Mouse (Mus musculus): ENCODE measurements at regions not wholly inside any gene's neighbourhood (a gene's known extent, or its start where the extent isn't known, plus 50 kb on each side); places are given as distances from the start of the nearest gene placed in this dataset.

DNA sequence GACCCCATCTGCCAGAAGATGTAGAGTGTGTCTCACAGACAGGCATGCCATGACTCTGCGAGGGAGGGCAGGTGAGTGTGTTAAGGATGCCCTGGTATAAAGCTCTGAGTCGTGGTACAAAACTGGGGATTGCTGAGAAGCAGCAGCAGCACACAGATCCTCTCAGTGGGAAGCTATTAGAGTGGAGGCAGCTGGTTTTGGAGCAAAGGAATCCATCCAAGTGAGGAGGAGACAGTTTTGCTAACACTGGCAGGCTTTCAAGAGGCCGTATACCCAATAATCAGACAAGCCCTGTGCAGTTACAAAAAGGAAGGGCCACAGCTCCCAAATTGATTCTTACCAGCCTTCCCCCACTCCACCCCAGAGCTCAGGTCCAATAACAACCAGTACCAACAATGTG is 170.4 kb upstream of the AI593442 start:
- no peak for DNase-seq (ENCODE audit: extremely low spot score)

DNA sequence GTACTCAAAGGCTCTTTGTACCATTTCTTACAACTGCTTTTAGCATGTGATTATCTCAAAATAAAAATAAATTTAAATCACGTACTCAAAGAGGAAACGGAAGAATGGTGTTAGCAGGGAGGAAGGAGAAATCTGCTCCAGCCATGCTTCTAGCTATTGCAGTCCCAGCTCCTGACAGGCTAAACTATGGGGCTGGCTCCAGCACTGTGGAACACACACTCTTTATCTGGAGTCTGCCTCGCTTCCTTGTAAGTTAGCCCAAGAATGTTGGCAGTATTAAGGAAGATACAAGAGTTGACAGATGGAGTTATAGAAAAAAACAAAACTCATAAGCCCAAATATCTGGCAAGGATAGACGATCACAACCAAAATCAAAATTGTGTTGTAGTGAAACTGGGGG is 161.5 kb upstream of the AI593442 start:
- no peak for DNase-seq (ENCODE audit: extremely low spot score)

DNA sequence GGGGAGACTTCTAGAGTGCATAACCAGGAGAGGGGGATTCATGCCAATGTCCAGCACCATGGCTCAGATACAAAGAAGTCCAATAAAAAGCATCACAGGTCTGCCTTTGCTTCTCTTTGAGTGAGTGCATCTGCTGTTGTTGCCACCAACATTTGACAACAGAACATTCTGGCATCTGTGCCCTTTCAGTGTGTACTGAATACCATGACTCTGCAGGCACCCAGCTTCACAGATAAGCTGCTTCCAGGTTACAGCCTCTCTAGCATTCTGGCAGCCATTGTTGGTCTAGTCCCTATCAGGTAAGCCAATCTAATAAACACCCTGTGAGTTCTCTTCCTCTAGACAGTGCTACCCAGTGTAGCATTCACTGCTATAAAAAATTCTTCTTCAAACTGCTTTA is 160.4 kb upstream of the AI593442 start:
- no peak for DNase-seq (ENCODE audit: extremely low spot score)

- no peak for DNase-seq (ENCODE audit: extremely low spot score)
These were observed 156.6 kb upstream of the AI593442 start for GRCm38 (mm10) chr9:52836151-52836630.

- no peak for DNase-seq (ENCODE audit: extremely low spot score)
These were observed 156.0 kb upstream of the AI593442 start for GRCm38 (mm10) chr9:52835481-52836150.

DNA sequence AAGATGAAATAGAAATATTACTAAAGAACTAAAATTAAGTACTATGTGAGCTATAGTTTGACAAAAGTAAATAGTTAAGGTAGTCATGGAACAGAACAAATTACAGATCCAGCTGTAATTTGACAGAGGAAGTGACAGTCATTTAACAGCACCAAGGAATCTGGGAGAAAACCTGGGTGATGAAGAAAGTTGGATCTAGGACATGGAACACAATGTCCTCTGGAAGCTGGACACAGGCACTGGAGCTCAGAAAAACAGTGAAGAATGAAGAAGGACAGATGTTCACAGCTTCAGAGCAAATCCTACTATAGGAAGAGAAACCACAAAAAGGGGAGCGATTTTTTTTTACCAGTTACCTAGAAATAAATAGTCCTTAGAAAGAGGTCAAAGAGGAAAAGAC is 147.2 kb upstream of the AI593442 start:
- no peak for DNase-seq (ENCODE audit: extremely low spot score)

DNA sequence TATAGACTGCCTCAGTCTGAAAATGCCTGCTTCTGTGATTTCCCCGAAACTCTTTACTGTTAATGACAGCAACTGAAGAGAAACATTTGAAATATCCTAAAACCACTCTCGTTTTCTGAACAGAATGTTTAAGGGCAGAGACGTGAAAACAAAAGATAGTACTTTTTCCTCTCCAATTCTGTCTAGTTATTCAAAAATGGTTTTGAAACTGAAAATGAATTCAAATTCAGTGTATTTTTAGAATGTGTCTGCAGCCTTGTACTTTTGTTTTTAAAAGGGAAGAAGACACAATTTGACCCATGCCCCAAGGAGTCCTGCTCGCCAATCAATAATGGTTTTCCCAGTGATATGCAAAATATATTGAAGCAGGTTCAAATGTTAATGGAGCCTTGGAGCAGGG is 136.7 kb upstream of the AI593442 start:
- DNase-seq (ENCODE audit: extremely low spot score), result no peak

DNA sequence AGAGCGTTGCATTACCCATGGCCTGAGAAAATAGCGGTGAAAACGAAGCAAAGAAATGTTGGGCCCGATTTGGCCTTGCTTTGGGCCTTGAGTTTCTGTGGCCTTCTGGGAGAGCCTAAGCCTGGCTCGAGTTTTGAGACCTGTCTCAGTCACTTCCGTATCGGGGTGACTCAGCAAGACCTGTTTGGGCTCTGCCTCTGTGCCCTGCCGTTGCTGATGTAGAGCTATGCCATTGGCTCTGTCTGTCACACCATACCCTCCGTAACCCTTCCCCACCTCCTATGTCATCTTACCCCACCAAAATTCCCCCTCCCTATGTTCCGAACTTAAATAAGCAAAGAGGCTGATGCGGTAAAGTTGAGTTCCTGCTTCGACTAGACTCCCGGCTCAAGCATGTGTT is 123.4 kb upstream of the AI593442 start:
- no peak for DNase-seq (ENCODE audit: extremely low spot score)

- no peak for DNase-seq (ENCODE audit: extremely low spot score)
These were observed 122.2 kb upstream of the AI593442 start for GRCm38 (mm10) chr9:52801801-52802200.

DNA sequence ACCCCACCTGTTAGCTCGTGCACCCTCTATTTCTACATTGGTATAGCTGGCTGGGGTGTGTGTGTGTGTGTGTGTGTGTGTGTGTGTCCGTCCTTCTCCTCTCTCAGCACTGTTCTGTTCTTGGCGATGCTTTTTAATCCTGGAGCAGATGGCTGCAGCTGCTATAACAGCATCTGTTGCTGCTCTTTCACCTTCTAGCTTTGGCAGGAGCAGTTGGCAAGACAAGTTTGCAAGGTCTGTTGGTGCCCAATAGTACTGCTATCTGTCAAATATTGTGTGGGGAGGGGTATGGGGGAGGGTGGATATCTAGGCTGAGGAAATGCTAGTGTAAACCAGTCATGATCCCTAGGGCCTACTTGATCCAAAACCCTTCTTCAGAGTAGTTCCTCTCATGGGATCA is 120.9 kb upstream of the AI593442 start:
- no peak for DNase-seq (ENCODE audit: extremely low spot score)

DNA sequence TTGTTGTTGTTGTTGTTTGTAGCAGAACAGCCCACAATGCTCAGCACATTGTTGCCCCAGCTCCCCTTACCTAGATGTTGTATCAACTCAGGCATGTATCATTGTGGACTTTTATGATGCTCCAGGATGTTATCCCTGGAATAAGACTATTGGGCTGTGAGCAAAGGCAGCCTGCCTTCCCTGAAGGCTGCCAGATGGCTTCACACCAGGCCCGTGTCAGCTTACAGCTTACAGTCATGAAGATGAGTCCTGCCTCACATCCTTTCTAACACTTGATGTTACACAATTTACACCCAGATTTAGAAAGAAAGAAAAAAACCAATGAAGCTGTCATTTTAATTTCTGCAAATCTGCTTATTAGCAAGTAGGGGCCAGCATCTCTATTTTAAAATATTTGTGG is 113.0 kb upstream of the AI593442 start:
- DNase-seq (ENCODE audit: extremely low spot score), result no peak

- no peak for DNase-seq (ENCODE audit: extremely low spot score)
These were observed 102.9 kb upstream of the AI593442 start for GRCm38 (mm10) chr9:52782520-52782919.

- DNase-seq (ENCODE audit: extremely low spot score), result peak; percentile 30
These were observed 97.0 kb upstream of the AI593442 start for GRCm38 (mm10) chr9:52776542-52776941.

DNA sequence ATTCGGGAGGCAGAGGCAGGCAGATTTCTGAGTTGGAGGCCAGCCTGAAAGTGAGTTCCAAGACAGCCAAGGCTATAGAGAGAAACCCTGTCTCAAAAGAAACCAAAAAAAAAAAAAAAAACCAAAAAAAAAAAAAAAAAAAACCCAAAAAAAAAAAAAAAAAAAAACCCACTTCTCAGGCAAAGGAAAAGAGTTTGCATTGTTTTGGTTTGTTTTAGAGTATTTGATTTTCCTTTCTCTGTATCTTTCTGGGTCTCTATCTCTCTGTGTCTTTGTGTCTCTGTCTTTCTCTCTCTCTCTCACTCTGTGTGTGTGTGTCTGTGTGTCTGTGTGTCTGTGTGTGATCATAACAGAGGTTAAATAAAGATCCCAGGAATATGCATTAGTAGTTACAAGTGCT is 95.7 kb upstream of the AI593442 start:
- DNase-seq (ENCODE audit: extremely low spot score), result no peak

- DNase-seq (ENCODE audit: extremely low spot score), result no peak
These were observed 88.5 kb upstream of the AI593442 start for GRCm38 (mm10) chr9:52768056-52768455.

- DNase-seq (ENCODE audit: extremely low spot score), result no peak
These were observed 86.2 kb upstream of the AI593442 start for GRCm38 (mm10) chr9:52765809-52766208.

GRCm38 (mm10) chr9:52762836-52763235 is 83.3 kb upstream of the AI593442 start:
- no peak for DNase-seq (ENCODE audit: extremely low spot score)

GRCm38 (mm10) chr9:52761257-52761656 is 81.7 kb upstream of the AI593442 start:
- no peak for DNase-seq (ENCODE audit: extremely low spot score)

DNA sequence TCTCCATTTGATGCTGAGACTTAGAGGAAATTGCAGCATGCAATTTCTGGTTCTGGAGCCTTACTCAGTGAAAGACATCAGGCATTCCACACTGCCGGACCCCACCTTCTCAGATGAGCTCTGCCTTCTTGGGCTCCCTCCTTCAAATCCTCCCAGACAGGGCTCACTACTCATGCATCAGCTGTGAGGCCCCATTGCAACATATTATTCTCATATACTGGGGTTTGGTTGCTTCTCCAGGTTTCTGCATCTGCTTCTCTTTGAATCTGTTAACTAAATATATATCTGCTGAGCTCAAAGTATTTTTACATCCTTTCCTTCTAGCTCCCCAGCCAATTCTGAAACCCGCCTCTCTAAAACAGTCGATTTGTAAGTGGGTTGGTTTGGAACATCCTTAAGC is 68.8 kb upstream of the AI593442 start:
- no peak for DNase-seq (ENCODE audit: extremely low spot score)

- DNase-seq (ENCODE audit: extremely low spot score), result no peak
These were observed 59.0 kb upstream of the AI593442 start for GRCm38 (mm10) chr9:52738560-52739100.

All from embryo, embryonic 9.5 days (tissue).